Mouse (Mus musculus) kidney, embryonic 15.5 days (tissue): ENCODE measurements at regions not wholly inside any gene's neighbourhood (a gene's known extent, or its start where the extent isn't known, plus 50 kb on each side); places are given as distances from the start of the nearest gene placed in this dataset.

Source experiments
- ATAC-seq: fragments of 200-750 bp; cut with Nextera tagmentation; replicated peaks from 2 replicates; pipeline ENCODE4 v1.8.0; 2017; ENCODE audit warnings: moderate TSS enrichment; ENCODE audit not compliant: low FRiP score
- H3K27ac ChIP-seq: fragments of 300-500 bp; sonication (generic); 2 replicates; pipeline ENCODE4 v1.5.1; 2015; ENCODE audit warnings: mild to moderate bottlenecking, inconsistent platforms
- H3K27me3 ChIP-seq: fragments of 300-500 bp; sonication (generic); 2 replicates; pipeline ENCODE4 v1.6.1; 2015; ENCODE audit warnings: inconsistent platforms
- H3K36me3 ChIP-seq: fragments of 300-500 bp; sonication (generic); 2 replicates; pipeline ENCODE4 v1.6.1; 2015; ENCODE audit warnings: inconsistent platforms
- H3K4me1 ChIP-seq: fragments of 300-500 bp; sonication (generic); 2 replicates; pipeline ENCODE4 v1.6.1; 2015; ENCODE audit warnings: inconsistent platforms
- H3K4me2 ChIP-seq: fragments of 300-500 bp; sonication (generic); 2 replicates; pipeline ENCODE4 v1.6.1; 2015; ENCODE audit warnings: moderate library complexity, mild to moderate bottlenecking, inconsistent platforms
- H3K4me3 ChIP-seq: fragments of 300-500 bp; sonication (generic); replicated peaks from 2 replicates; pipeline ENCODE4 v1.5.1; 2015; ENCODE audit warnings: mild to moderate bottlenecking, inconsistent platforms
- H3K9ac ChIP-seq: fragments of 300-500 bp; sonication (generic); 2 replicates; pipeline ENCODE4 v1.6.1; 2015; ENCODE audit warnings: mild to moderate bottlenecking, inconsistent platforms
- H3K9me3 ChIP-seq: fragments of 300-500 bp; sonication (generic); replicated peaks from 2 replicates; pipeline ENCODE4 v1.6.1; 2016; ENCODE audit warnings: inconsistent platforms
- WGBS: fragments of 180-500 bp; shearing (Covaris S2); methylation state at CpG from one replicate; pipeline ENCODE4 v1.1.7; 2015; ENCODE audit warnings: mixed read lengths; 5-methylcytosine and 5-hydroxymethylcytosine counted together

- H3K4me2 ChIP-seq = no peak overlapping the region
- WGBS = 93% methylated on average over 2 of the region's 2 CpGs
- no peak overlapping the region for H3K4me3 ChIP-seq
- no peak overlapping the region for H3K9ac ChIP-seq
- no peaks in the 10 kb centered on the region for H3K4me1 ChIP-seq
- no peaks in the 10 kb centered on the region for H3K27me3 ChIP-seq
- no peak overlapping the region for H3K27ac ChIP-seq
- no peaks in the 10 kb centered on the region for H3K9me3 ChIP-seq
- no peak for ATAC-seq
- no peaks in the 10 kb centered on the region for H3K36me3 ChIP-seq
Measured at GRCm38 (mm10) chr14:48055861-48056260, 64.8 kb upstream of the Peli2 start.

GRCm38 (mm10) chr14:48058234-48058868 is 62.3 kb upstream of the Peli2 start:
- 85% methylated on average over 9 of the region's 9 CpGs for WGBS
- Histone ChIP-seq H3K9ac (no peak overlapping the region), H3K36me3 (no peaks in the 10 kb centered on the region), H3K27ac (no peak overlapping the region), H3K4me3 (no peak overlapping the region), H3K9me3 (no peaks in the 10 kb centered on the region), H3K27me3 (no peaks in the 10 kb centered on the region), H3K4me2 (no peak overlapping the region), H3K4me1 (no peaks in the 10 kb centered on the region)
- ATAC-seq = no peak

- Histone ChIP-seq H3K27ac (no peak overlapping the region), H3K27me3 (no peaks in the 10 kb centered on the region), H3K9ac (no peak overlapping the region), H3K4me3 (no peak overlapping the region), H3K4me2 (no peak overlapping the region), H3K9me3 (no peaks in the 10 kb centered on the region), H3K36me3 (no peaks in the 10 kb centered on the region), H3K4me1 (no peaks in the 10 kb centered on the region)
- no peak for ATAC-seq
- WGBS = 66% methylated on average over 15 of the region's 15 CpGs
Measured at GRCm38 (mm10) chr14:48059664-48060455, 60.8 kb upstream of the Peli2 start.

GRCm38 (mm10) chr14:48068641-48069040 is 52.0 kb upstream of the Peli2 start:
- H3K4me2 ChIP-seq = no peak overlapping the region
- ATAC-seq = no peak
- no peak overlapping the region for H3K9ac ChIP-seq
- no peak overlapping the region for H3K4me3 ChIP-seq
- no peaks in the 10 kb centered on the region for H3K9me3 ChIP-seq
- no peaks in the 10 kb centered on the region for H3K27me3 ChIP-seq
- whole genome bisulfite sequencing = 79% methylated on average over 3 of the region's 3 CpGs
- 0 out of 2 replicates have a peak, but pooled peaks cover 2% of the 10 kb centered on the region for H3K4me1 ChIP-seq
- no peak overlapping the region for H3K27ac ChIP-seq
- no peaks in the 10 kb centered on the region for H3K36me3 ChIP-seq
